Mouse (Mus musculus) limb, embryonic 10.5 days (tissue): ENCODE results near the gene Sipa1l3. TPM values are rescaled to one million over a fixed set of nuclear protein-coding genes. Genes with fewer than 3 reads are reported as not detected.

Experiments used
- DNase-seq: peaks from one replicate; pipeline ENCODE4 v3.0.0-alpha.2; 2017; ENCODE audit warnings: low spot score
- H3K27ac ChIP-seq: fragments of 300-500 bp; sonication (generic); 2 replicates; pipeline ENCODE4 v1.5.1; 2016; ENCODE audit warnings: mild to moderate bottlenecking
- H3K27me3 ChIP-seq: fragments of 300-500 bp; sonication (generic); 2 replicates; pipeline ENCODE4 v1.6.1; 2016; ENCODE audit warnings: low read depth, mild to moderate bottlenecking; ENCODE audit not compliant: poor library complexity, severe bottlenecking
- H3K36me3 ChIP-seq: fragments of 300-500 bp; sonication (generic); 2 replicates; pipeline ENCODE4 v1.6.1; 2016; ENCODE audit warnings: mild to moderate bottlenecking, moderate library complexity
- H3K4me1 ChIP-seq: fragments of 300-500 bp; sonication (generic); 2 replicates; pipeline ENCODE4 v1.6.1; 2016
- H3K4me3 ChIP-seq: fragments of 300-500 bp; sonication (generic); 2 replicates; pipeline ENCODE4 v1.5.1; 2016; ENCODE audit warnings: mild to moderate bottlenecking, moderate library complexity
- H3K9me3 ChIP-seq: fragments of 300-500 bp; sonication (generic); replicated peaks from 2 replicates; pipeline ENCODE4 v1.6.1; 2016; ENCODE audit warnings: mild to moderate bottlenecking
- WGBS: fragments of 180-500 bp; shearing (Covaris S2); methylation state at CpG from one replicate; pipeline ENCODE4 v1.1.7; 2016; 5-methylcytosine and 5-hydroxymethylcytosine counted together
- polyA plus RNA-seq: library from polyadenylated mRNA; unstranded; fragments of >200 nt; fragmentation: Nextera tagmentation; extraction: Ambion mirVana; gene quantifications from 2 replicates; pipeline ENCODE4 v1.2.1, GENCODE M21; 2016

Gene Sipa1l3
- polyA plus RNA-seq, 1 experiment from 2014 or later: 12.6 TPM

- H3K27me3 ChIP-seq: peaks cover 35% of the 10 kb centered on the region
- peak overlapping the region; percentile 82 for H3K27ac ChIP-seq
- no peaks in the 10 kb centered on the region for H3K9me3 ChIP-seq
- peak overlapping the region; percentile 20 for H3K4me3 ChIP-seq
- WGBS: 18% methylated on average over 8 of the region's 8 CpGs
- DNase-seq: no peak
- H3K36me3 ChIP-seq: no peaks in the 10 kb centered on the region
- H3K4me1 ChIP-seq: peaks cover 60% of the 10 kb centered on the region
These were observed 225.9 kb downstream of the Sipa1l3 start for GRCm38 (mm10) chr7:29292458-29293098.

DNA sequence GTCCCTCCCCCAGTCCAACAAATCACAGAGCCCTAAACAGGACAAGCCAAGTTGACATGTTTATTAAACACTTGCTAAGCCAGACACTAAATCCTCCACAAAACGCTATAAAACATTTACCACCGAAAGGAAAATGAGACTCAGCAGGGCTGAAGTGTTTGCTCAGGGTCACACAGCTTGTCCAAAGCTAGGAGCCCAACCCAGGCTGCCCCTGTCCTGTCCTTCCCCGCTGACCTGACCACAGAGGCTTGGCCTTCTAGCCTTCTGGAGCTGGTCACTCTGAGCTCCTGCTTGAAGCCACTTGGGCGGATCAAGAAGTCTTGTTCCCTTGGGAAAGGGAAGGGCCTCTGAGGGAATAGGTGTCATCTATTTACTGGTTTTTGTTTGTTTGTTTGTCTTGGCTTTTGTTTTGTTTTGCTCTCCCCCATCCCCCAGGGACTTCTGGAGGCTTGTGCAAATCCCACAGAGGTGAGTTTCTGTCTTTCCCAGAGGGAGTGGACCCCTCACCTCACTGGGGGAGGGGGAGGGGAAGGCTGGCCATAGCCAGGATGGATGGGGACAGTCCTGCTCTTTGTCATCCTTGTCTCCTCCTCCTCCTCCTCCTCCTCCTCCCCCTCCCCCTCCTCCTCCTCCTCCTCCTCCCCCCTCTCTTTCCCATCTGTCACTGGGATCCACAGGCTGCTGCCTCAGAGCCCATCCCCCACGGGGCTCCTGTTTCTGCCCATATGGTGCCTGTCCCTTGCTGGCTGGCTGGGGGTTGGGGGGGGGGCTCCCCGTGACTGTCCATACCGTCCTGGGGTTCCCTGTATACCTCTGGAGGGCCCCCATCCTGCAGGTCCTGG lies 226.6 kb downstream of the Sipa1l3 start:
- peak; percentile 44 for DNase-seq
- Histone ChIP-seq H3K4me1 (peaks cover 60% of the 10 kb centered on the region), H3K9me3 (no peaks in the 10 kb centered on the region), H3K4me3 (peak overlapping the region; percentile 20; the same call in 1 of the 2 replicates), H3K27me3 (peaks cover 42% of the 10 kb centered on the region), H3K27ac (peak overlapping the region; percentile 82), H3K36me3 (no peaks in the 10 kb centered on the region)
- 7% methylated on average over 6 of the region's 7 CpGs for WGBS

DNA sequence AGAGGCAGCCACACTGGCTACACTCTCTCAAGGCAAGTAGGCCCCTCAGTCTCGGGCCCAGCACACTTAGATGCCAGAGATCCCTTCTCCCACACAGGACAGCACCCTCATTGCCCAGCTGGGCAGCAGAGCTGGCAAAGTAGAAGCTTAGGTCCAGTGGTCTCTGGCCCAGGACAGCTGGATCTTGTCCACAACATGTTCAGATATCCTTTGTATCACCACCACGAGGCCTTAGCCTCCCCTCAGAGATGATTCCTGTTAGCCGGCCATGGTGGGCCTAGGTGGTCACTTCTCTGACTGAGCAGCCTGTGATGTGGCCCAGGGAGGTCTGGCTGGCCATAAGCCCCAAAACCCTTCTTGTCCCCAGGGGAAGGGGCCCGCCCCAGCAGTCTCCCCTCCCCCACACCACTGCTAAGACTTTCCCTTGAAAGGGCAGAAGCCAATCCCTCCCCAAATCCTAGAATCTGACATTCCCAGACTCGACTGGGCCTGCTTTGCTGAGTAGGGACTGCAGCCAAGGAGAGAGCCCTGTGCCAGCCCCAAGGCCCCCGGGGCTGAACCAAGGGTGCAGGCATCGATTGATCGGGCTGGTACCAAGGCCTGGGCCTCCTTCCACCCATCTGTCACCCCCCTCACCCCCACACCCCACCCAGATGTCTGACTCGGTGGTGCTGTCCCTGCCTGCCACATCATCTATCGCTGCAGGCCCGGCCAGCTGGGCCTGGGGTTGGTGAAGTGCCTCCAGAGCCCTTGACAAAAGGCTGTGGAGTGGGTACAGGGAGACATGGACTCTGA lies 227.6 kb downstream of the Sipa1l3 start:
- Histone ChIP-seq H3K4me1 (peaks cover 60% of the 10 kb centered on the region), H3K27ac (peak overlapping the region; percentile 82), H3K27me3 (peaks cover 43% of the 10 kb centered on the region), H3K9me3 (no peaks in the 10 kb centered on the region), H3K4me3 (peak overlapping the region; percentile 7; the same call in 1 of the 2 replicates), H3K36me3 (no peaks in the 10 kb centered on the region)
- 19% methylated on average over 11 of the region's 11 CpGs for WGBS
- DNase-seq: peak; percentile 42

- whole genome bisulfite sequencing: 65% methylated on average over 6 of the region's 6 CpGs
- Histone ChIP-seq H3K4me3 (peak overlapping the region; percentile 71), H3K9me3 (no peaks in the 10 kb centered on the region), H3K27me3 (peaks cover 49% of the 10 kb centered on the region), H3K27ac (peak overlapping the region; percentile 86; the same call in 1 of the 2 replicates), H3K36me3 (no peaks in the 10 kb centered on the region), H3K4me1 (peaks cover 60% of the 10 kb centered on the region)
- no peak for DNase-seq
These were observed 228.6 kb downstream of the Sipa1l3 start for GRCm38 (mm10) chr7:29289856-29290255.

- Histone ChIP-seq H3K9me3 (no peaks in the 10 kb centered on the region), H3K27me3 (peaks cover 50% of the 10 kb centered on the region), H3K36me3 (no peaks in the 10 kb centered on the region), H3K4me1 (peaks cover 56% of the 10 kb centered on the region), H3K4me3 (peak within 1 kb of the TSS; percentile 71), H3K27ac (peak within 1 kb of the TSS; percentile 86)
- peak; percentile 90 for DNase-seq
- under 1% methylated on average over 59 of the region's 59 CpGs for WGBS
These were observed 229.4 kb downstream of the Sipa1l3 start, which contains the start of gene Ppp1r14a for GRCm38 (mm10) chr7:29288942-29289638. TSS of gene Ppp1r14a (plus strand) at chr7:29289308.

- 90% methylated on average over 2 of the region's 2 CpGs for WGBS
- no peaks in the 10 kb centered on the region for H3K9me3 ChIP-seq
- no peak overlapping the region for H3K4me3 ChIP-seq
- no peak for DNase-seq
- peaks cover 48% of the 10 kb centered on the region for H3K27me3 ChIP-seq
- peaks cover 47% of the 10 kb centered on the region for H3K4me1 ChIP-seq
- no peaks in the 10 kb centered on the region for H3K36me3 ChIP-seq
- H3K27ac ChIP-seq: no peak overlapping the region
These were observed 230.4 kb downstream of the Sipa1l3 start for GRCm38 (mm10) chr7:29288079-29288478.

- DNase-seq: no peak
- Histone ChIP-seq H3K4me1 (peaks cover 45% of the 10 kb centered on the region), H3K4me3 (no peak overlapping the region), H3K36me3 (no peaks in the 10 kb centered on the region), H3K27me3 (peaks cover 53% of the 10 kb centered on the region), H3K27ac (no peak overlapping the region), H3K9me3 (no peaks in the 10 kb centered on the region)
- WGBS: 91% methylated on average over 7 of the region's 7 CpGs
These were observed 231.0 kb downstream of the Sipa1l3 start for GRCm38 (mm10) chr7:29287481-29287880.

DNA sequence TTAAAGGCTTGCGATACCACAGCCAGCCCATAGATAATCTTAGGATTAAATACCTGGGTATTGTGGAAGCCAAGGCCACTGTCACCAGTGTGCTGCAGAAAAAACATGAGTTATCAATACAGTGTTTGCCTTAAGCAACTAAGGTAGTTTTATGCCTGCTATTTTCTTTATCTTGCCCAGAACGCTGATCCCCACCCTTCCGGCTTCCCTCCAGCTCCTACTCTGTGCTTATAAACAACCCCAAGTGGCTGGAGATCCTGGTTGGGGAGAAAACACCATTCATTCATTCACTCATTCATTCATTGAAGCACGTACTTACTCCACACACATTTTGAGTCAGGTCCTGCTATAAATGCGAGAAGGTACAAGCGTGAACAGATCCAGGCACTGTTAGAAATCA lies 233.9 kb downstream of the Sipa1l3 start:
- Histone ChIP-seq H3K27ac (no peak overlapping the region), H3K36me3 (no peaks in the 10 kb centered on the region), H3K4me3 (no peak overlapping the region), H3K9me3 (no peaks in the 10 kb centered on the region), H3K4me1 (peaks cover 41% of the 10 kb centered on the region), H3K27me3 (peaks cover 70% of the 10 kb centered on the region)
- WGBS: 92% methylated on average over 6 of the region's 6 CpGs
- DNase-seq: no peak

- H3K4me1 ChIP-seq: peaks cover 35% of the 10 kb centered on the region
- no peak overlapping the region for H3K27ac ChIP-seq
- WGBS: 90% methylated on average over 4 of the region's 4 CpGs
- H3K36me3 ChIP-seq: no peaks in the 10 kb centered on the region
- H3K4me3 ChIP-seq: no peak overlapping the region
- H3K9me3 ChIP-seq: no peaks in the 10 kb centered on the region
- H3K27me3 ChIP-seq: peaks cover 72% of the 10 kb centered on the region
- no peak for DNase-seq
These were observed 234.6 kb downstream of the Sipa1l3 start for GRCm38 (mm10) chr7:29283876-29284275.

DNA sequence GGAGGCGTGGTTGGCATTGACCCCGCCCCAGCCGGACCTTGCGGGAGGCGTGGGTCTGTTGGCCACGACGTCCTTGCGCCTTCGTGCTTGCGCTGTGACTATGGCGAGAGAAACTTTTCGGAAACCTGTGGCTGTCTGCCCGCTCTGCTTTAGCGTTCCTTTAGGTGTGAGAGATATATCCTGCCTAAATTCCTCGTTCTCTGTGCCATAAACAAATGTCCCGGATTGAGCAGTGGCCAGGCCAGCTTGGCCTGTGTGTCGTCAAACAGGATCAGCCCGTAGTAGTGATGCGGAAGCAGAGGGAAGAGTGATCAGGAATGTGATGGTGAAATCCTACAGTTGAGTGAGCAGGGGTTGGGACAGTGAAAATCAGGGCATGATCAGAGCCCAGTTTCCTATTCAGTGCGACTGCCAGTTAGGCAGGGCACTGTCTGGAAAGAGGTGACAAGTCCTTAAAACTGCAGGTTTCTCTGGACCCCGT lies 236.3 kb downstream of the Sipa1l3 start:
- Histone ChIP-seq H3K36me3 (no peaks in the 10 kb centered on the region), H3K9me3 (no peaks in the 10 kb centered on the region), H3K4me3 (peak overlapping the region; percentile 61), H3K27me3 (peaks cover 58% of the 10 kb centered on the region), H3K27ac (peak overlapping the region; percentile 82), H3K4me1 (peaks cover 30% of the 10 kb centered on the region)
- WGBS: 10% methylated on average over 21 of the region's 21 CpGs
- DNase-seq: no peak

DNA sequence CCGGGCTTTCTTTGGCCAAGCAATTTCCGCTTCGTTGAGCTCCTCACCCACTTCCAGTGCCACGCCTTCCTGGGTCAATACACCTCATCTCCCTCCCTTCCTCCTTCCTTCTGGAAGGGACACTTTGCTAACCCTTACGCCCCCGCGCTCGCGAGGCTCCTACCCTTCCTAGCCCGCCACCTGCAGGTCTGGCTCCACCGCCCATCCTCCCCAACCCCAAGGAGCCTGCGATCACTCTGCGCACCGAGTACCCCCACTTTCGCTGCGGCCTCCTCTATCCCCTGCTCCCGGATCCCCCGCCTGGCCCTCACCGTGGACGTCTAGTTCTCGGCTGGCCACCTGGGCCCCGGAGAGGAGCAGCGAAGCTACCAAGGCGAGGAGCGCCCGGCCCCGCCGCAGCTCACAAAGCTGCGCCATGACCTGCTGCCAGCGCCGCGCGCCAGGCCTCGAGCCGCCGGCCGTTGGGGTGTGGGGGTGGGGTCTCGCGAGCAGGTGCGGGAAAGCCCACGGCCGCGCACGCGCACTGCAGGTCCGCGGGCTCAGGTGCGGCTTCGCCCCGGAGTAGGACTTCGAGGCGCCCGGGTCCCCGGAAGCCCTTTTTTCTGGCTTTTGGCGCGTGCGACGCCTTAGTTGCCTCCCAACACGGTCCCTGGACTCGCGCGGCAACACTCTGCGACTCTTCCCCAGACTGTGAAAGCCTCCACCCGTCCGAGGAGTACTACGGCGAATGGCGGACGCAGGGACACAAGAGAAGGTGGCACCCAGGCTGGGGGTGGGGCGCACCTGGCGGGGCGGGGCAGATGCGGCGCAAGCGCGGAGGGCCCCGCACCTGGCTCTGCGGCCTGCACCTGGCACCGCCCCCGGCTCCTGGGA lies 237.0 kb downstream of the Sipa1l3 start, which contains the start of gene Spint2:
TSS of gene Spint2 (minus strand) at position 712 of the 873 bp plus-strand sequence.
- peak; percentile 74 for DNase-seq
- Histone ChIP-seq H3K27me3 (peaks cover 54% of the 10 kb centered on the region), H3K9me3 (no peaks in the 10 kb centered on the region), H3K36me3 (no peaks in the 10 kb centered on the region), H3K4me3 (peak within 1 kb of the TSS; percentile 61), H3K27ac (peak within 1 kb of the TSS; percentile 82), H3K4me1 (peaks cover 37% of the 10 kb centered on the region)
- under 1% methylated on average over 80 of the region's 80 CpGs for WGBS
